Mouse (Mus musculus) intestine, embryonic 16.5 days (tissue): ENCODE measurements around the gene Tlk2. TPM values are rescaled to one million over a fixed set of nuclear protein-coding genes. Genes with fewer than 3 reads are reported as not detected.

ENCODE experiments used
- ATAC-seq: fragments of 200-750 bp; cut with Nextera tagmentation; 2 replicates; pipeline ENCODE4 v1.8.0; 2017; ENCODE audit warnings: moderate TSS enrichment, moderate library complexity
- H3K27ac ChIP-seq: fragments of 300-500 bp; sonication (generic); 2 replicates; pipeline ENCODE4 v1.5.1; 2014; ENCODE audit warnings: mild to moderate bottlenecking, low read length
- H3K27me3 ChIP-seq: fragments of 300-500 bp; sonication (generic); replicated peaks from 2 replicates; pipeline ENCODE4 v1.6.1; 2014; ENCODE audit warnings: low read length, control low read depth, mixed read lengths; ENCODE audit not compliant: control insufficient read depth, insufficient read depth
- H3K36me3 ChIP-seq: fragments of 300-500 bp; sonication (generic); 2 replicates; pipeline ENCODE4 v1.6.1; 2014; ENCODE audit warnings: low read length, control low read depth; ENCODE audit not compliant: control insufficient read depth, insufficient read depth
- H3K4me1 ChIP-seq: fragments of 300-500 bp; sonication (generic); 2 replicates; pipeline ENCODE4 v1.6.1; 2014; ENCODE audit warnings: low read length, control low read depth, mixed read lengths; ENCODE audit not compliant: control insufficient read depth, insufficient read depth
- H3K4me2 ChIP-seq: fragments of 300-500 bp; sonication (generic); 2 replicates; pipeline ENCODE4 v1.6.1; 2014; ENCODE audit warnings: low read depth, low read length, control low read depth
- H3K4me3 ChIP-seq: fragments of 300-500 bp; sonication (generic); 2 replicates; pipeline ENCODE4 v1.5.1; 2014; ENCODE audit warnings: mild to moderate bottlenecking, low read length
- H3K9ac ChIP-seq: fragments of 300-500 bp; sonication (generic); 2 replicates; pipeline ENCODE4 v1.6.1; 2014; ENCODE audit warnings: low read depth, low read length
- H3K9me3 ChIP-seq: fragments of 300-500 bp; sonication (generic); 2 replicates; pipeline ENCODE4 v1.6.1; 2016; ENCODE audit warnings: low read length, control low read depth; ENCODE audit not compliant: control insufficient read depth
- WGBS: fragments of 180-500 bp; shearing (Covaris S2); extraction: QIAGEN DNeasy Blood & Tissue Kit; methylation state at CpG from one replicate; pipeline ENCODE4 v1.1.7; 2014; 5-methylcytosine and 5-hydroxymethylcytosine counted together
- polyA plus RNA-seq: library from polyadenylated mRNA; unstranded; fragments of >200 nt; fragmentation: Nextera tagmentation; extraction: Ambion mirVana; gene quantifications from 2 replicates; pipeline ENCODE4 v1.2.1, GENCODE M21; 2015

The Tlk2 gene
- polyA plus RNA-seq, 1 experiment from 2014 or later, result 8.4 TPM

DNA sequence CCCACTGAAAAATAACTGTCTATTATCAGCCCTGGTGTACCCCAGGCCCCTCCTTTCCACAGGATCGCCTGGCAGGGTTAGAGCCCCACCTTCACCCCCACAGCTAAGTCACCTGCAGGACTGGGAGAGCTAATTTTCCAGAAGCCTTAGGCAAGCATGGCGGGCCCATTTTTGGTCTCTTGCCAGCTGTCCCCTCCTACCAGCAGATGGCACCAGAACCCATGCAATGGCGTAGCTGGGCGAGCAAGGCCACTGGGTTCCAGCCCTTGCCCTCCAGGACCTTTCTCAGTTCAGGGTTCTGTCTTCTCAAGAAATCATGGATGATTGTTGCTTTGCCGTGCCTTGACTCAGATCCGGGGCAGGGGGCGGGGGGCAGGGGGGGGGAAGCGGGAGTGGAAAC is 153.9 kb downstream of the Tlk2 start:
- H3K36me3 ChIP-seq, result no peaks in the 10 kb centered on the region
- no peak overlapping the region for H3K4me2 ChIP-seq
- no peak overlapping the region for H3K4me3 ChIP-seq
- 65% methylated on average over 8 of the region's 8 CpGs for WGBS
- H3K9me3 ChIP-seq, result no peaks in the 10 kb centered on the region
- H3K27me3 ChIP-seq, result no peaks in the 10 kb centered on the region
- 0 out of 2 replicates have a peak, but pooled peaks cover 4% of the 10 kb centered on the region for H3K4me1 ChIP-seq
- no peak overlapping the region for H3K9ac ChIP-seq
- no peak overlapping the region for H3K27ac ChIP-seq
- ATAC-seq, result no peak

Other genes starting within 250 kb of the Tlk2 start
- 0.55 and 0.59 TPM in 2 replicates for gene Efcab3, start 115.2 kb upstream of the Tlk2 start, polyA plus RNA-seq
- gene Mettl2, start 52.4 kb upstream of the Tlk2 start, polyA plus RNA-seq, result 31.3 and 34.2 TPM in 2 replicates
- gene Gm10842, start 31.9 kb upstream of the Tlk2 start, polyA plus RNA-seq, result not detected in 2 replicates
- gene Mrc2, start 113.8 kb downstream of the Tlk2 start, polyA plus RNA-seq, result 6.8 and 6.9 TPM in 2 replicates